Mouse (Mus musculus) lung, adult 18-20 months (tissue): ENCODE results near the gene Drap1.
A peak's percentile ranks its signal among the peaks of the same experiment; 100 is the strongest.

ENCODE experiments used
- DNase-seq, 2 experiments: peaks; one replicate each; pipeline ENCODE4 v3.0.0; 2022; ENCODE audit warnings: mixed read lengths in 2 of 2

Drap1 gene

DNA sequence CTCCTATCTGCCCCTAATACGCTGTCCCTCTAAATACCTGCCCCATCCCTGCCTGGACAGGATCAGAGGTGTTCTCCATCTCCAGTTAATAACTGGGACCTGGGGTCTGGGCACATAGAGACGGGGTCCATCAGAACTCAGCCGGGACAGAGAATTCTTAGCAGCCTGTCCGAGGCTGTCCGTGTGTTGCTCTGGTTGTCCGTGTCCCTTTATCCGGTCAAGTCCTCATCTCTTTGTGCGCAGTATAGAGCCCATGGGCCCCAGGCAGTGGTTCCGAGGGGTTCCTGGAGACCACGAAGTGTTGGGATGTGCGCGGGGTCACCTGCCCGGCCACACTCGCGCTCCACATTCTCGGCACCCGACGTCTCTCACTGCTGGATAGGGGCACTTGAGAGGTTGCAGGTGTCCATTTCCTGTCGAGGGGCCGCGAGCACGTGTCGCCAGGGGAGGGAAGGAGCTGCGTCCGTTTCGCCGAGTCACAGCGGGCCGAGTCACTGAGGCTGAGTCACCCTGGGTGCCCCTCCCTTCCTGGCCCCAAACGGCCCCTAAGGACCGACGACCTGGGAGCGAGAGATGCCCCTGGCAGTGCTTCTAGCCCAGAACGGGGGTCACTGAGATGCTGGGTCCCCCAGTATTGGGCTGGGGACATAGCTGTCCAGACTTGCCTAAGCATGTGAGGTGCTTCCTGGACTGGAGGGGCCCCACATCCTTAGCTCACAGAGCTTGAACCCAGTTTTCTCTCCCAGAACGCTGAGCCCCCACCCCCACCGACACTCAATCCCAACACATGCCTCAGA is 23.8 kb upstream of the Drap1 start:
- peak in 1 of 2 experiments; percentile 48 for DNase-seq

DNA sequence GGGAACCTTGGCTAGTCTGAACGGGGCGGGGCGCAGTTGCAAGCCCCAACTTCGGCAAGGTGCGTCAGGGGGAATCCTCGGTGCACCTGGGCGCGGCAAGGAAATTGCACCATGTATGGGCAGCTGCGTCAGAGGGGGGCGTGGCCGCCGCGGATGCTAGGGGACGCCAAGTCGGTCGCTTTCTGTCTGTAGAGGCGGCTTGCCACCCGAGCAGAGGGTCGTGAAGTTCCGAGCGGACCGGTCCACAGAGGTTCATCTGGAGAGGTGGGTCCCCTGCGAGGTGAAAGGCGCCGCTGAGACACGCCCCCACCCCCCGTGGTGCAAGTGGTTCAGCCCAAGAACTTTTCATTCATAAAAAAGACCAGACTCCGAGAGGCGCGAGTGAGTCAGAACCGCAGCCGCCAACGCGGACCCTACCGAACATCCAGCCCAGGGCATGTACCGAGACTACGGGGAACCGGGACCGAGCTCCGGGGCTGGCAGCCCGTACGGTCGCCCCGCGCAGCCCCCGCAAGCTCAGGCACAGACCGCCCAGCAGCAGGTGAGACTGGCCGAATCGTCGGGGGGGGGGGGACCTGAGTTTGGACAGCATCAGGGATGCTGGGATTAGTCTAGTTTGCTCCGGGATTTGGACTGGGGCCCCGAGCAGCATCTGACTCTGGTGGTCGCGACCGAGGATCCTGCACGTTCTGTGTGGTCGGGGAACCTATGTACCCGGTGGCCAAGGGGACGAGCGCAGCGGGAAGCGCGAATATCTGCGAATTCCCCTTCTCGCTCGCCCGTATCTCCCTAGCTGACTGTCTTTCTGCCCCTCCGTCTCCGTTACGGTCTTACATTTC is 23.0 kb upstream of the Drap1 start, which contains the start of gene Fosl1:
TSS of gene Fosl1 (plus strand) at position 33 of the 839 bp plus-strand sequence.
- DNase-seq: peak; percentile 75 to 84

DNA sequence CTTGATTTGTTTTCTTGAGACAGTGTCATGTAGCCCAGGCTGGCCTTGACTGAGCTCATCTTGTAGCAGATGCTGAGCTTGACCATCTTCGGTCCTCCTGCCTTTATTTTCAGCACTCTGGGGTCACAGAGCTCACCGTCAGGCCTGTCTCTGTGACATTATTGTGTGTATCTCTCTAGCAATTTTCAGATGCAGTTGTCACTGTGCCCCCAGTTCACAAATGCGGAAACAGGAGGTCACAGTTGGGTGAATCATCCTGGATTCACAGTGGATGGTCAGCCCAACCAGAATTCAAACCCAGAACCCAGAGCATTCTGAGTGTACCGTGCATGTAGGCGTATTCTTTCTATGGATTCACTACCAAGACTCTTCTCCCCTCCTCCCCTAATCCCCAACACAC is 21.0 kb upstream of the Drap1 start:
- DNase-seq: no peak

DNA sequence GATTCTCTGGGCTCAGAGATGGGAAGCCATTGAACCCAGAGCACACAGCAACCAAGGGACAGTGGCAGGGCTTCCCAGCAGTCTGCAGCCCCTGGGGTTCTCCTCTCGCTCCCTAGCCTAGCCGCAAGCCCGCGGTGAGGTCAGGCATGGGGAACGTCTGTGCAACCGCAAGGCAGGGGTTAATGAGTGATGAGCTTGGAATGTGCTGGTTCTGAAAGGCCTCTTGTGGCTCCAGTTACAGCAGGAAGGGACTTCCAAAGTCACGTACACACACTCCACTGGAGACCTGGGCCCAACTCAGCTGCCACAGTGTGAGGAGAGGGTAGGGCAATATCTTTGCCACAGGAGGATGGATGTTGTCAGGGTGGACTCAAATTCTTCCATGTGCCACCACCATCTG is 20.2 kb upstream of the Drap1 start:
- DNase-seq: no peak

DNA sequence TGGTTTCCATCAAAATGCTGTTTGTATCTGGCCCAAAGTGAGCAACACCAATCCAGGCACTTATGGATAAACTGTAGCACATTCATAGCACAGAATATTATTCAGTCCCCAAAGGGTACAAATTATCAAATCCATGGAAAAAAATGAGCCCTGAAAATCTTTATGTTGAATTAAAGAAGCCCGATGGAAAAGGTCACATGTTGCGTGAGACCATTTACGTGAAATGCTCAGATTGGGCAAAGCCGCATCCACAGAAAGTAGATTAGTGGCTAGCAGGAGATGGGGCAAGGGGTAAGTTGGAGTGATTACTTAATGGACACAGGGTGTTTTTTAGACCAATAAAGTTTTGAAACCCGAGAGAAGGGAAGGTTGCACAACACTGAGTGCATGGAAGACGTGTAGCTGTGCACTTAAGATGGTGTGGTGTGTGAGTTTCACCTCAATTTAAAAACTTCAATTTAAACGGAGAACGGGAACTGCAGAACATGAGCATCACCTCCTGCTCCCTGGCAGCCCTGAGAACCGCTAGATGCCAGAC is 19.7 kb upstream of the Drap1 start:
- no peak for DNase-seq

DNA sequence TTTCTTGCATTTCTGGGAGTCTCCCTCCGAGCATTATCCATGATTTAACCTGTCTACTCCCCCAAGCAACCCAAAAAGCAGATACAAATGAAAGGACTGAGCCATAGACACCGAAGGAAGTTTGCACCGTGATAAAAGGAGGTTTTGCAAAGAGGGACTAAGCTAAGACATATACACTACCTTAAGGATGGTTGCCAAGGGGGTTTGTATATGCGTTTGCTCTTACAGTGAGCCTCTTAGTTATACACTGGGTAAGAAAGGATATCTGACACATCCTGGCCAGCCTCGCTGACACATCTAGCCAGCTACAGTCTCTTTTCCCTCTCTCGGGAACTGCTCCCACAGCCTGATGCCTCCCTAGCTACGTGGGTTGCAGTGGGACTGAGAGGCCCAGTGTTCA is 9.2 kb upstream of the Drap1 start:
- DNase-seq: no peak

DNA sequence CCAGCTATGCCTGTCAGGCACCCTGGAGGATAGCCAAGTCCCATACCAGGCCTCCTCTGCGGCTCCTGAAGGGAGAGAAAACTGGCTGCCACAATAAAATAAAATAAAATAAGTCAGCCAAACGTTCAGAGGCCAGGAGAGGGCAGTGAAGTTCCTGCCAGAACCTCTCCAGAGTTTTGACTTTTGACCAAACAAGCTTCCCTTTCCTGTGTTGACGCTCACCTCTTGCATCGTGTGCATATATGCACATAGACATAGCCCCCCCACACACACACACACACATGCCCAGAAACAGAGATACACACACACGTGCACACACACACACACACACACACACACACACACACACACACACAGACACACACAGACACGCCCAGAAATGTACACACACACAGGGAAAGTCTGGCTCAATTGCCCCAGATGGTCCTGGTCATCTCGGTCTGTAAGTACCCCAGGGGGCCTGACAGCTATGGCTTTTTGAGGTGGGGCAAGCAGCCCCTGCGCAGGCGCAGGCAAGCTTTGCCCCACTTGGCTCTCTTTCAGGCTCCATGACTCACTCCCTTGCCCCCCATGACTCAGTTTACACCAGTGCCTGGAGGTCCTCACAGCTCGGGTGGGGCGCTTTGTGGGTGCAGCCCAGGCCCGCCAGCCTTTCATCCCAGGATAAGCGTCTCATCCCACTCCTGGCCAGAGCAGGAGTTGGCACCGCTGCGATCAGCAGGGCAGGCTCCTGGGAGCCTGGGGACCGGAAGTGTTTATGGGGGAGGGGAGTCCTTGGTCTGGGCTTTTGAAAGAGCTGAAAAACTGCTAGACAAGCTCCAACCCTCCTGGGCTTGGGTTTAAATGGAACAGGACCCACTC is 8.4 kb upstream of the Drap1 start:
- DNase-seq: peak; percentile 52 to 69

DNA sequence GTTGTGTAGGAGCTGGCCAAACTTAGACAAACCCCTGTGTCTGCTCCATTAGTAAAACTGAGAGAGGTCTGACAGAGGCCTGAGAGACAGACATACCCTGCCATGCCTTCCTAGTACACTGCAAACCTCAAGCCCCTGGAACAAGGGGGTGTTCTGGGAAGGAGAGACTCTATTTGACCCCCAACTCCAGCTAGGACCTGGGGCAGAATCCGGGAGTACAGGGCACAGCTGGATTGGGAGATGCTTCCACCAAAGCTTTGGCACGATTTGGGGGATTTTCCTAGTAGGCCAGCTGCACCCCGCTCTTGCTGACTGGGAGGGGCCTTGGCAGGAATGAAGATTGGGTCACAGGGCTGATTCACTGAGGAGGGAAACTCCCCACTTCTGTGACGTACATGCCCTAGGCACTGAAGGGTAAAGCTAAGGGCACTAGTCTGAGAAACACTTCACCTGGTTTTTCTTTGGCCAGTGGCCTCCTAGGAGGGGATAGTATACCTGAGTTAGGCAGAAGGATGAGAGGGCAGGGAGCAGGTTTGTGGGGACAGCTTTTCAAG is 7.2 kb upstream of the Drap1 start:
- DNase-seq: peak; percentile 70 to 83

DNA sequence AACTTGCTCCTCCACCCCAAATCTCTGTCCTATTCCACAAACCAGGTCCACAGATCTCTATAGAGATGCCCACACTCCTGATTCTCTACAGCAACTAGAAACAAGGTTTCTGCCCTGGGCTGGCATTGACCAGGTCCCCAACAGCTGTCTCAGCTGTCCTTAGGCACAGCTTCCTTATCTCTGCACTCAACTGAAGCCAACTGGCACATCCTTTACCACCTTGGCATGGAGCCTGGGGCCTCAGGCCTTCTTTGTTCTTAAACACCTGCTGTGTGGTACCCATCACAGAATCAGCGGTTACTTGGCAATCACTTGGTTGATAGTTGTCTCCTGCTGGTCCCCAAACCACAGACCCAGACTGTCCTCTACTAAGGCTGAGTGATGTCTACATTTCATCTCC is 5.6 kb upstream of the Drap1 start:
- DNase-seq: no peak

DNA sequence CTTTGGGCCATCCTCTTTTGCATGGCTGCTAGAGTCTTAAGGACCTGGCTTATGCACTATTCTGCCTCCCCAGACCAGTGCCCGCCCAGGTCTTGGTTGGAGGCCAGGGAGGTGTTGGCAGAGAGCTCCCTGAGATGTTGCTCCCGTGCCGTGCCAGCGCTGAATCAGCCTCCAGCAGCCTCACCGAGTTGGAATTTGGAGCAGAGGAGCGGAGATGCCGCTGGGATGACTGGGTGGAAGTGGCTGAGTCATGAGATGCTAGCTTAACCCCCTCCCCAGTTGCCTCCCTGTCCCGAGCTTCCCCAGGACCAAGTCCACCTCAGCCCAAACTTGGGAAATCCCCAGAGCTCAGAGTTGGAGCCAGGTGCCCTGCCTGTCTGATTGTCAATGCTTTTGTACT is 5.0 kb upstream of the Drap1 start:
- DNase-seq: peak; percentile 53 to 63

DNA sequence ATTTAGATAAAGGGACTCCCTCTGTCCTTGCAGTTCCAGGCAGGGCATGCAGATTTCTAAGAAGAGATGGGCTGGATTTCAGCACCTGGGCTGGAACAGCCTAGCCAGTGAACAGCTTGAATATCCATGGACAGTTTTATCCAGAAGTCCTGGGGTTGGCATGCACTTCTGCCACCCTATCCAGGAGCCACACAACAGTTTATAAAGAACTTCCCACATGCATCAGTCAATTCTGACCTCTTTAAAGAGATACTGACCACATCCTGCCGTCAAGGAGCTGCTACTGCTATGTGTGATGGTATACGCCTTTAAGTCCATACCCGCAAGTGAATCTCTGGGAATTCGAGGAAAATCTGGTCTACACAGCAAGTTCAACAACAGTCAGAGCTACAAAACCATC is 4.4 kb upstream of the Drap1 start:
- no peak for DNase-seq

DNA sequence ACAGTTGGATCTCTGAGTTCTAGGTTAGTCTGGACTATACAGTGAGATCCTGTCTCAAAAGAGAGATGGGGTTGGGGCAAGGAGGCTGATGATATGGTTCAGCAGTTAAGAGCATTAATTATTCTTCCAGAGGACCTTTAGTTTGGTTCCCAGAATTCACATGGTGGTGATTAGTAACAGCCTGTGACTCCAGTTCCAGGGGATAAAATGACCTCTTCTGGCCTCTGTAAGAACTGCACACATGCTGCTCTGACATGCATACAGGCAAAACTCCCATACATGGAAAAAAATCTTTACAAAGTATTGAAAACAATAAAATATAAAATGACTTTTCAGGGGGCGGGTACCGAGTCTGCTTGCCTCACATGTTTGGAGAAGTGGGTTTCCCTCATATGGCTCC is 3.3 kb upstream of the Drap1 start:
- no peak for DNase-seq

DNA sequence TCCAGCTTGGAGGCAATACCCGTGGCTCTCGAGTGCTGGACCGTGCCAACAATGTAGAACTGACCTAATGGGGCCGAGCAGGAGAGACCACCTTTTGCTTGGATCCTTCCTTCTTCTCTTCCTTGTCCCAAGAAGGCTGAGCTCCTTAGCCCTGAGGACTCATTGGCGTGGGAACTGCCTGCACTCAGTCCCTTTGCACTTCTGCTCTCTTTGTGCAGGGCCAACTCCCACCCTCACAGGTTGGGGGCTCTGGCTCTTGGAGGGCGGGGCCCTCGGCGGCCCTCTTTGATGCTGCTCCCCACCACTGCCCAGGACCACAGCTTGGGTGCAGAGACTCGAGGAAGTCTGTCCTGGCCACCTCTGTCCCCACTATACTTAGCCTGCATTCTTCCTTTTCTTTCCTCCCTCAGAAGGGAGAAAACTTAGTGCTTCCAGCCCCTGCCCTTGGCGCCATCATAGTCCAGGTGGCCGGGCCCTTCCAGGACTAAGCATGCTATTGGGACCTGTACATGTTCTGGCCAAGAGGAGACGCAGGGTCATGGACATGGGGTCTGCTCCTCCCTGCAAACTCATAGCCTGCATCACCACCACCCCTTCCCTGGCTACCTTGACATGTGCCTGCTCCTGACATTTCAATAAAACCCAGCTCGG is 2.0 kb upstream of the Drap1 start:
- no peak for DNase-seq

DNA sequence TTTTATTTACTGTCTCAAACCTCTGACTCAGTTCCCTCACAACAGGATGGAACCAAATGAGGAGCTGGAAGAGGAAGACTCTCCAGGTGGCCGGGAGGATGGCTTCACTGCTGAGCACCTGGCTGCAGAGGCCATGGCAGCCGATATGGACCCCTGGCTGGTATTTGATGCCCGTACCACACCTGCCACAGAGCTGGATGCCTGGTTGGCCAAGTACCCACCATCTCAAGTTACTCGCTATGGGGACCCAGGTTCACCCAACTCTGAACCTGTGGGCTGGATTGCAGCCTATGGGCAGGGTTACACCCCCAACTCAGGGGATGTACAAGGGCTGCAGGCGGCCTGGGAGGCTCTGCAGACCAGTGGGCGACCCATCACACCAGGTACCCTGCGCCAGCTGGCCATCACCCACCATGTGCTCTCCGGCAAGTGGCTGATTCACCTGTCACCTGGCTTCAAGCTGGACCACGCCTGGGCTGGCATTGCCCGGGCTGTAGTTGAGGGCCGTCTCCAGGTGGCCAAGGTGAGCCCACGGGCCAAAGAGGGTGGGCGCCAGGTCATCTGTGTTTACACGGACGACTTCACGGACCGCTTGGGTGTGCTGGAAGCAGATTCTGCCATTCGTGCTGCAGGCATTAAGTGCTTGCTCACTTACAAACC is 1.3 kb upstream of the Drap1 start:
- no peak for DNase-seq

DNA sequence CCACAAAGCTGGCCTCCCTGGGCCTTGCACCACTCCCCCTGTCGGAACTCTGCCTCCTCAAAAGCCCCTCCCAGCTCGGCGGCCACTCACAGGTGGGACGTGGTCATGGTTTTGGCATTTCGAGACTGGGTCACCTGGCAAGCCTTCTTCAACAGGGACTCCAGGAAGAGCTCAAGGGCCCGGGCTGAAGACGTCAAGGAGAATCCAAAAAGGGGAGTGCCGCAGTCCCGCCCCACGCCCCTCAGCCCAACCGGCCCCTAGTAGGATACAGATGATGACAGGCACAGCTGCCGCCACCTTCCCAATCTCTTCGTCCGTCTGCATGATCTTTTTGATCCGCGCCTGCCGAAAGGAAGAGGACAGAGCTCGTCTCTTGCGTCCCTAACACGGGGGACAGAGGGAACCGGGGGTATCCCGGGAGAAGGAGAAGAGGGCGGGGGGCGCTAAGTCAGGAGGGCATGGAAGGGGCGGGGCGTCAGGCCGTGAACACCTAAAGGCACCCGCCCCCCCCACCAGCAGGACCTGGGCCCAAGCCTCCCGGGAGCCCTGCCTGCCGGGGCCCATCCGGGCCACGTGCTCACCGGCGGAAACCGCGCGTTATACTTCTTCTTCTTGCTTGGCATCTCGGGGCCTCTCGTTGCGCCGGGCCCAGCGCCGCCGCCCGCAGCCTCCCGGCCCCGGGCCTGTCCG is 542 bp downstream of the Drap1 start:
- DNase-seq: peak; percentile 92 to 95

DNA sequence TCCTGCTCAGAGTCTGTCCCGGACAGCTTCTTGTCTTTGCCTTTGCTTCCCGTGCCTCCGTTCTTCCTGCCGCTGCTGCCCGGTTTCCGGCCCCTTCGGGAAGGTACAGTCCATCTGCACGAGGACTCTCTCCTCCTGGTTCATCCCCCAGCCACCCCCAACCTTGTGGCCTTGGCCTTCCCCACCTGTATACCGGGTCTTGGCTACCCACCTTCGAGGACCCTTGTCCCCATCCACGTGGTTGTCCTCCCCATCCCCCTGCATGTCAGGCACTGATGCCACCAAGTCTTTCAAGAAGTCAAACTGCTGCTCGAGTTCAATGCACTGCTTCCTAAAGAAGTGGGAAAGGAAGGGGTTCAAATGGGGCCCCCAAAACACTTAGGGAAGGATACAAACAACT is 1.2 kb downstream of the Drap1 start:
- DNase-seq: no peak

DNA sequence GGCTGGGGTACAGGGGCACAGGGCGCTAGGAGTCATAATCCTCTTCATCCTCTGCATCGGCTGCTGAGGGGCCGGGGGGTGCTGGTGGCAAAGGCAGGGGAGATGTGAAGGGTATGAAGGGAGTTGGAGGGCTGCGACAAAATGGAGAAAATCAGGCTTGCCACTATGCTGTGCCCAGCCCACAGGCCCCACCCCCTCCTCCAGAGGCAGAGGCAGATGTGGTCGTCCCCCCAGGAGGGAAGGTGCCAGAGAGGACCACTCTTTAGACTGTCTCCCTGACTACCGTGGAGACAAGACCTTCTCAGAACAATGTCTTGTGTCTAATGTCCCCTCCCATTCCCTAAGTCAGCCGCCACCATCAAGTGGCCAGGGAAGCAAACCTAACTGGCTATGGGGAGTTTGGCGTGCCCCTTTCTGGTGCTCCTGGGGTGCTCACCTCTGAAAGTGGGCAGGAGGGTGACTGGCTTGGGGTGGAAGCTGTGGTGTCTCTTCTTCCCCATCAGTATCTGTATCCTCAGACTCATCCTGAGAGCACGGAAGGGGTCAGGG is 1.8 kb downstream of the Drap1 start:
- no peak for DNase-seq

DNA sequence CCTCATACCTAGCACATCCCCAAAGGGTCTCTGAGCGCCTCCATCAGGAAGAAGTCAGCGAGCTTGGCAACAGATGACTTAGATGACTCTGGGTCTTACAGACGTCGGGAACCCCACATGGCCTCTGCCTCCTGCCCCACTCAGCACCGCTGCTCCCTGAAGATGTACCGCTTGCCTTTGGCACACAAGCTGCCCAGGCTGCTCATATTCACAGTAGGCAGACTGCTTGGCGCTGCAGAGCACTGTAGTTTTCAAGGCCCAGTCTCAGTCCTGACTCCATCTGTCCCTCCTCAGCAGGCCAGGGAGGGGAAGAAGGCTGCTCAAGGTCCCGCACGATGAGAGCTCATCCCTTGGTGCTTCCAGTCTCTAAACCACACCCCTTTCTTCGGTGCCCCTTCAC is 2.5 kb downstream of the Drap1 start:
- no peak for DNase-seq

DNA sequence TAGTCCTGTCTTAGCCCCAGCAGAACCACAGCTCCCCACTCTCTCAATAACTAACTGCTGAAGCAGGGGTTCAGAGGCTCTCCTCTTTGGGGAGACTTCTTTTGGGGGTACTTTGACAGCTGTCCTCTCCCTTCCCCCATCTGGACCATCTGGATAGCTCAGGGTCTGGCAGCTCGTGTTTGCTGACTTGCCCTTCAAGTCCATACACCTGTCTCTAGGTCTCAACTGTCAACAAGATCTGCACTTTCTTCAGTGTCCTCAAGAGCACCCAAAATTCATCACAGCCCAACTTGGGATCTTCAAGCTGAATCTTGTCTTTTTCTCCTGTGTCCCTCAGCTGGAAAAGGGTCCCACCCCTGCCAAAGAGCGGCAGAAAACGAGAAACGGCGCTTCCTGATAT is 3.0 kb downstream of the Drap1 start:
- DNase-seq: no peak

DNA sequence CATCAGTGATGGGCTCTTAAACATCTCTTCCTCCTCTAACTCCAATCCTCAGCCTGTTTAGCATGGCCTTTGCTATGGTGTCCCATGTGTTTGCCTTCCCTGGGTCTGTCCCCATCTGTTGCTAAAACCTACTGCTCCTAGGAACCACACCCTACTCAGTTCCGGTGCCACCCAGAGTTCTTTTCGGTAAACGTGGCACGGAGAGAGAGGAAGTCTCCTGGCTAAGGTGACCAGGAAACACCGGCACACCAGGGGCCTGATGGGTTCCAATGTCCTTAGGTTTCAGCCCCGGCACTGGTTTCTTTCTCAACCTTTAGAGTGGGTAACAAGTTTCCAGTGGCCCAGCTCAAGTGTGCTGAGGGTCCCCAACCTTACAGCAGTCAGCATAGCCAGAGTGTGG is 4.2 kb downstream of the Drap1 start:
- DNase-seq: no peak

DNA sequence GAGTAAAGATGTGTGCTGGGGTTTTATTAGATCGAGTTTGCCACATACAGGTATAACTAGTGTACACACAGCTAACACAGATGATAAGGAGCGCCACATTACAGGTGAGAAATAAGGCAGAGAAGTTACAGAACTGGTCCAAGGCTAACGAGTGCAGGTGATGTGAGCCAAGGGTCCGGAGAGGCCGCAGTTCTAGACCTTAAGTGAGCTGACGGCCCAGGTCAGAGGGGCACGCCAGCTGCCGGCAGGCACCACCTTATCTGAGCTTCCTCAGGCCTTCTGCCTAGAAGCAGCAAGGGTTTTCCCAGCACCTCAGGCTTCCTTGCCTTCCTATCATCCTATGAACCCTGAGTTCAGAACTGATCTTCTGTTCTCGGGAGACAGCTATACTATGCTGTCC is 5.1 kb downstream of the Drap1 start:
- no peak for DNase-seq
